Mouse (Mus musculus) embryonic fibroblast, embryonic 13.5 days (primary cell): ENCODE measurements around the gene Tacr2.

Experiments used
- CTCF ChIP-seq: IDR thresholded peaks from 2 replicates; pipeline ENCODE4 v1.5.1; 2011; ENCODE audit warnings: mild to moderate bottlenecking, control low read depth, low read length, moderate library complexity, borderline replicate concordance; ENCODE audit not compliant: insufficient read depth
- POLR2A ChIP-seq: IDR thresholded peaks from 2 replicates; pipeline ENCODE4 v1.6.1; 2011; ENCODE audit warnings: low read depth, mild to moderate bottlenecking, control low read depth, low read length, moderate library complexity

- TF ChIP-seq CTCF (no peak), POLR2A (no peak)
Measured at GRCm38 (mm10) chr10:62296086-62296872, 44.0 kb downstream of the Tacr2 start.
